Mouse (Mus musculus) gastrocnemius, postnatal 36 days (tissue): ENCODE data around the gene Acvr1b. TPM values are rescaled to one million over a fixed set of nuclear protein-coding genes. Genes with fewer than 3 reads are reported as not detected.

Source experiments
- DNase-seq, 2 experiments: peaks; one replicate each; pipeline ENCODE4 v3.0.0; 2022
- intact Hi-C: fragments of 180-260 bp; cut with DNase I; formaldehyde crosslinking; loops from one replicate; pipeline ENCODE4 v1.15.1; 2025
- long read RNA-seq, 2 experiments: library from polyadenylated mRNA; stranded (forward); transcript quantifications; one replicate each; pipeline ENCODE4 v2.0.0; 2021
- total RNA-seq, 2 experiments: library from RNA; stranded (reverse); gene quantifications; 2 replicates each; pipeline ENCODE4 v1.2.3; 2021

Acvr1b gene
- total RNA-seq = 10 to 100 TPM; 32.4 to 36.5 TPM
- long read RNA-seq, experiment 1, partial matches to known transcripts = 0 of 9 reads
- long read RNA-seq, experiment 1, other reads (novel, unspliced or antisense) = 9 of 9 reads
- long read RNA-seq, experiment 2, partial matches to known transcripts = 0 of 2 reads
- long read RNA-seq, experiment 2, other reads (novel, unspliced or antisense) = 2 of 2 reads

DNA sequence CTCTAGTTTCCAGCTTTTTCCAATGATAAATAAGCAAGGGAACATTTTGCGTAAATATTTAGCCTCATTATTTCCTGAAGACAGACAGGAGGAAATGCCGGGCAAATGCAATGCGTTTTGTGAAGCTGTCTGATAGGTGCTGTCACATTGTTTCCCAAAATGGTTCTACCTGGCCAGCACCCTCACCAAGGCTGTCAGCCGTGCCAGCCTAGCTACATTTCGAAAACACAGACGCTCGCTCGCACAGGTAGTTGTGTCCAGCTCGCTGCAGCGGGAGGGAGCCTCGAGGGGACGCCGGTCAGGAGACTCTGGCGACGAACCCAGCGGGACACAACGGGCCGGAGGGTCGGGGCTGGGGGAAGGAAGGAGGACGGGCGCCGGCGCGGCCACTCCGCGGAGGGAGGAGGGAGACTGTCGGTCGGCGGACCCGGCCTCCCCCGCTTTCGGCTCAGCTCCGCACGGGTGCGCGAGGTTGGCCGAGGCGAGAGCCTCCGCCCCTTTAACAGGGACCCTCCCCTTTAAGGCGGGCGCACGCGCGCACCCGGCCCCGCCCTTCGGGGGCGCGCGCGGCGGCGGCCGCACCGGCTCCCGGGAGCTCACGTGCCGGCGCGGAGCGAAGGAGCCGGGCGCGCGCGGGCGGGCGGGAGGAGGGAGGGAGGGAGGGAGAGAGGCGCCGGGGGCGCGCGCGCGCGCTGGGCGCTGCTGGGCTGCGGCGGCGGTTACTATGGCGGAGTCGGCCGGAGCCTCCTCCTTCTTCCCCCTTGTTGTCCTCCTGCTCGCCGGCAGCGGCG is at the start of gene Acvr1b:
Acvr1b (plus strand) TSS at position 647 of the 791 bp plus-strand sequence.
- DNase-seq = peak; percentile 84 to 85
- intact Hi-C loops = loop anchor here (2.0 kb wide), 1 partner anchor 29 kb away; no protein-coding TSS in a partner anchor

GRCm38 (mm10) chr15:101125561-101125960 is 48.3 kb upstream of the Acvr1b start:
- DNase-seq = no peak
- intact Hi-C loops = no loop called here

- intact Hi-C loops = no loop called here
- DNase-seq = peak in 1 of 2 experiments; percentile 59
These were observed 46.9 kb upstream of the Acvr1b start for GRCm38 (mm10) chr15:101126876-101127544.

GRCm38 (mm10) chr15:101128181-101129089 is 45.4 kb upstream of the Acvr1b start, which contains the start of gene Acvrl1:
TSS of gene Acvrl1 (plus strand) at chr15:101128522.
- intact Hi-C loops = no loop called here

DNA sequence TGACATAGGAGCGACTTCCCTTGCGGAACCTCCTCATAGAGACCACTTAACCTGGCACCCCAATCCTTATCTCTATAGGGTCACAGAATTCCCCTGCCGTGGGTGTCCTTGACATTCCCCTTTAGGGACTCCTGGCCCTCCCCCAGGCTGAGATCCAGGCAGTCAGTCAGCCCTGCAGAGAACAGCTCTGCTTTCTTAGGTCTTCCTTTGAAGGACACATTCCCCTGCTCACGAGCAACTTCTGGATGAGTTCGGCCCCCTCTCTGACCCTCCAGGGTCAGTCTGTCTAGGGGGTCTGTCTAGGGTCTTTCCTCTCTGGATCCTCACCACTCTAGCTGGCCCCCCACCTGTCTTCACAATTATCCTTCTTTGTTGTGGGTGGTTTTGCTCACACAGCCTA is 44.5 kb upstream of the Acvr1b start:
- intact Hi-C loops = no loop called here
- no peak for DNase-seq

More at GRCm38 (mm10) chr15:101128181-101129089, 45.4 kb upstream of the Acvr1b start, which contains the start of gene Acvrl1:
- peak; percentile 16 to 66 for DNase-seq

DNA sequence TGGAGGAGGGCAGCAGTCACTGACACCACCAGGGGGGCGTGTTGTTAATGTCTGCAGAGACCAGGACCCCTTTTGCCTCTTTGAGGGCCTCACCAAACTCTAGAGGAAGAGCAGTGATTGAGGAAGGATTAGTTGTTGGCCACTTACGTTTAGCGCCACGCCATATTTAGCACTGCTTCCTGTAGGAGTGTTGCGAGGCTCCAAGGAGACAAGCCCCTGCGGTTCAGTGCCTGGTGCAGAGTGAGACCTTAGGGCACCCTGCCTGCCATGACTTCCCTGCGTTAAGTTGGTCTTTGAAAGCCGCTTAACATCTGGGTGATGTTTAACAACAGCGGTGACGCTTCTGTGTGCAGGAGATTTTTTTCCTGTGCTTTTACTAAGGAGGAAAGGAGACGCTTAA is 42.4 kb upstream of the Acvr1b start:
- intact Hi-C loops = no loop called here

GRCm38 (mm10) chr15:101132041-101132440 is 41.8 kb upstream of the Acvr1b start:
- intact Hi-C loops = no loop called here

More for the DNA sequence above, 42.4 kb upstream of the Acvr1b start:
- DNase-seq = no peak

GRCm38 (mm10) chr15:101132761-101133160 is 41.1 kb upstream of the Acvr1b start:
- no peak for DNase-seq
- intact Hi-C loops = no loop called here

More at GRCm38 (mm10) chr15:101132041-101132440, 41.8 kb upstream of the Acvr1b start:
- no peak for DNase-seq

GRCm38 (mm10) chr15:101133993-101134704 is 39.7 kb upstream of the Acvr1b start:
- no peak for DNase-seq
- intact Hi-C loops = no loop called here

DNA sequence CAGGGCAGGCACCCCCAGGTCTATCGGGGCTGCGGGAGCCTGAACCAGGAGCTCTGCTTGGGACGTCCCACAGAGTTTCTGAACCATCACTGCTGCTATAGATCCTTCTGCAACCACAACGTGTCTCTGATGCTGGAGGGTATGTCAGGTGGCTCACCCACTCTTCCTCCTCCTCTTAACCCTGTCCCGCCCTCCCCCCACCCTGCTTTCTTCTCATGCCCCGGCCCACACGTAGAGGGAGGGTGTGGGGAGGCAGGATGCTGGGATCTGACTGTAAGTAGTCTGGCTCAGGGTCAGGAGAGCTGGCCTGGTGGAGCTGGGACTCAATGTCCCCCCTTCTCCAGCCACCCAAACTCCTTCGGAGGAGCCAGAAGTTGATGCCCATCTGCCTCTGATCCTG is 38.5 kb upstream of the Acvr1b start:
- intact Hi-C loops = no loop called here

DNA sequence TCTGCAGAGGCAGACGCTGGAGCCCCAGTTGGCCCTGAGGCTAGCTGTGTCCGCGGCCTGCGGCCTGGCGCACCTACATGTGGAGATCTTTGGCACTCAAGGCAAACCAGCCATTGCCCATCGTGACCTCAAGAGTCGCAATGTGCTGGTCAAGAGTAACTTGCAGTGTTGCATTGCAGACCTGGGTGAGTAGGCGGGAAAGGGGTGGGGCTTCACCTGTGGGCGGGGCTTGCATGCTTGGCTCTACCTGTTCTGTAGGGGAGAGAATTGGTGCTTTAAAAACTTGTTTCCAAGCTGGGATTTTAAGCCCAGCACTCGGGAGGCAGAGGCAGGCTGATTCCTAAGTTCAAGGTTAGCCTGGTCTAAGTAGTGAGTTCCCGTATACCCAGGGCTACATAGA is 36.4 kb upstream of the Acvr1b start:
- DNase-seq = no peak
- intact Hi-C loops = no loop called here

More for the DNA sequence above, 38.5 kb upstream of the Acvr1b start:
- DNase-seq = no peak

GRCm38 (mm10) chr15:101138675-101139074 is 35.2 kb upstream of the Acvr1b start:
- no peak for DNase-seq
- intact Hi-C loops = no loop called here

- DNase-seq = peak; percentile 65 to 73
- intact Hi-C loops = no loop called here
These were observed 34.0 kb upstream of the Acvr1b start for GRCm38 (mm10) chr15:101139885-101140284.

DNA sequence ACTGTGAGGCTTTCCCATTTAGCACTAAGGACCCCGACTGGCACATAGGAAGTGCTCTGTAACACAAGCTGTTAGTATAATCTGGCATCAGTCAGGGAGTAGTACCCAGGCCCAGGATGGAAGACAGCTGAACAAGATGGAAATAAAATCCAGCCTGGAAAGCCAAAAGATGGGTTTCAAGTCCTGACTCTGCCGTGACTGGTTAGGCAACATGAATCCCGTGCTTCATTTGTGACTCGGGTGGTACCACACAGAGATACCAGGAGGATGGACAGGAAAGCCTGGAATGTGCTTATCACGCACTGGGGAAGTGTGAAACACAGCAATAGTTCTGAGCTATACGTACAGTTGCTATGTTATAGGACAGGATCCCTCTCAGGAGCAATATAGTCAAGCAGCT is 33.3 kb upstream of the Acvr1b start:
- no peak for DNase-seq

DNA sequence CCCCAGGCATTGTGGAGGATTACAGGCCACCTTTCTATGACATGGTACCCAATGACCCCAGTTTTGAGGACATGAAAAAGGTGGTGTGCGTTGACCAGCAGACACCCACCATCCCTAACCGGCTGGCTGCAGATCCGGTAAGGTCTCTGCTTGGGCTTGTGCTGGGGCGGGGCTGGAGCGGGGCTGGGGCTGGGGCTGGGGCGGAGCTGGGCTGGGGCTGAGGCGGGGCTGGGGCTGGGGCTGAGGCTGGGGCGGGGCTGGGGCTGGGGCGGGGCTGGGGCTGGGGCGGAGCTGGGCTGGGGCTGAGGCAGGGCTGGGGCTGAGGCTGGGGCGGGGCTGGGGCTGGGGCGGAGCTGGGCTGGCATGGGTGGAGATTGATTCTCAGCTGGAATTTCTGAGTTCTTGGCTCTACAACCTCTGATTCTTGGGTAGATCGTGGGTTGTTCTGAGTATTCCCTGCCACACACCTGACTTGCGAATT is 32.8 kb upstream of the Acvr1b start:
- intact Hi-C loops = no loop called here
- DNase-seq = peak in 1 of 2 experiments; percentile 64

More for the DNA sequence above, 33.3 kb upstream of the Acvr1b start:
- intact Hi-C loops = no loop called here

GRCm38 (mm10) chr15:101142672-101143071 is 31.2 kb upstream of the Acvr1b start:
- intact Hi-C loops = no loop called here
- DNase-seq = no peak

GRCm38 (mm10) chr15:101143494-101143893 is 30.4 kb upstream of the Acvr1b start:
- intact Hi-C loops = no loop called here
- DNase-seq = peak; percentile 80 to 82

DNA sequence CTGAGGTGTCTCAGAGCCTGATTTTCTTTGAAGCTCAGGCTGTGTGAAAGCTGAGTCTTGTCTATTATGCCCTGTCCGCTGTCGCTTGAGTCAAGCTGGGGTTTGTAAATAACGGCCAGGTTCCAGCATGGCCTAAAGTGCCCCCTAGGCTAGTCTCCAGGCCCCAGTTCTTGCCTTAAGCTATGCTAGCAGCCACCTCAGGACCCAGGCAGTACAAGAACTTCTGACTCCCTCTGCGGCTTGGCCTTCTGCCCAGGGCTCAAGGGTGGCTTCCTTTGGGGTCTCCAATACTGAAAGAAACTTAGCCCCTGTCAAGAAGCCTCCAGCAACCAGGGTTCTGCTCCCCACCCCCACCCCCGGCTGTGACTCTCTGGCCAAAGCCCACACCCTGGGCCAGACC is 29.7 kb upstream of the Acvr1b start:
- DNase-seq = no peak
- intact Hi-C loops = loop anchor here (2.0 kb wide), 1 partner anchor 29 kb away; no protein-coding TSS in a partner anchor

GRCm38 (mm10) chr15:101144779-101145178 is 29.1 kb upstream of the Acvr1b start:
- no peak for DNase-seq
- intact Hi-C loops = loop anchor here (2.0 to 5.0 kb wide), 2 partner anchors 28 to 58 kb away; no protein-coding TSS in a partner anchor
